Mouse (Mus musculus) embryonic facial prominence, embryonic 13.5 days (tissue): ENCODE data around the gene Gamt. TPM values are rescaled to one million over a fixed set of nuclear protein-coding genes. Genes with fewer than 3 reads are reported as not detected.
"Not testable (repeated sequence)": the region's sequence is repeated elsewhere in the genome, so short reads cannot be mapped to it uniquely, and the experiment has no call there.

Experiments
- ATAC-seq: fragments of 200-750 bp; cut with Nextera tagmentation; 2 replicates; pipeline ENCODE4 v1.8.0; 2017; ENCODE audit warnings: low read depth; ENCODE audit not compliant: insufficient number of reproducible peaks, insufficient read depth, low FRiP score, low TSS enrichment
- H3K27ac ChIP-seq: fragments of 300-500 bp; sonication (generic); 2 replicates; pipeline ENCODE4 v1.5.1; 2015; ENCODE audit warnings: moderate library complexity, mild to moderate bottlenecking, inconsistent platforms
- H3K27me3 ChIP-seq: fragments of 300-500 bp; sonication (generic); 2 replicates; pipeline ENCODE4 v1.6.1; 2015; ENCODE audit warnings: mild to moderate bottlenecking, inconsistent platforms
- H3K36me3 ChIP-seq: fragments of 300-500 bp; sonication (generic); 2 replicates; pipeline ENCODE4 v1.6.1; 2015; ENCODE audit warnings: mild to moderate bottlenecking, inconsistent platforms
- H3K4me1 ChIP-seq: fragments of 300-500 bp; sonication (generic); 2 replicates; pipeline ENCODE4 v1.6.1; 2015; ENCODE audit warnings: inconsistent platforms
- H3K4me2 ChIP-seq: fragments of 300-500 bp; sonication (generic); 2 replicates; pipeline ENCODE4 v1.6.1; 2015; ENCODE audit warnings: moderate library complexity, mild to moderate bottlenecking, inconsistent platforms
- H3K4me3 ChIP-seq: fragments of 300-500 bp; sonication (generic); 2 replicates; pipeline ENCODE4 v1.5.1; 2015; ENCODE audit warnings: mild to moderate bottlenecking, inconsistent platforms
- H3K9ac ChIP-seq: fragments of 300-500 bp; sonication (generic); 2 replicates; pipeline ENCODE4 v1.6.1; 2015; ENCODE audit warnings: mild to moderate bottlenecking, inconsistent platforms
- H3K9me3 ChIP-seq: fragments of 300-500 bp; sonication (generic); 2 replicates; pipeline ENCODE4 v1.6.1; 2016; ENCODE audit warnings: inconsistent platforms
- WGBS: fragments of 180-500 bp; shearing (Covaris S2); methylation state at CpG from one replicate; pipeline ENCODE4 v1.1.7; 2015; ENCODE audit warnings: mixed read lengths; 5-methylcytosine and 5-hydroxymethylcytosine counted together
- polyA plus RNA-seq: library from polyadenylated mRNA; unstranded; fragments of >200 nt; fragmentation: Nextera tagmentation; extraction: Ambion mirVana; gene quantifications from 2 replicates; pipeline ENCODE4 v1.2.1, GENCODE M21; 2015

Gene Gamt
- polyA plus RNA-seq, 1 experiment from 2014 or later = 27.2 TPM

DNA sequence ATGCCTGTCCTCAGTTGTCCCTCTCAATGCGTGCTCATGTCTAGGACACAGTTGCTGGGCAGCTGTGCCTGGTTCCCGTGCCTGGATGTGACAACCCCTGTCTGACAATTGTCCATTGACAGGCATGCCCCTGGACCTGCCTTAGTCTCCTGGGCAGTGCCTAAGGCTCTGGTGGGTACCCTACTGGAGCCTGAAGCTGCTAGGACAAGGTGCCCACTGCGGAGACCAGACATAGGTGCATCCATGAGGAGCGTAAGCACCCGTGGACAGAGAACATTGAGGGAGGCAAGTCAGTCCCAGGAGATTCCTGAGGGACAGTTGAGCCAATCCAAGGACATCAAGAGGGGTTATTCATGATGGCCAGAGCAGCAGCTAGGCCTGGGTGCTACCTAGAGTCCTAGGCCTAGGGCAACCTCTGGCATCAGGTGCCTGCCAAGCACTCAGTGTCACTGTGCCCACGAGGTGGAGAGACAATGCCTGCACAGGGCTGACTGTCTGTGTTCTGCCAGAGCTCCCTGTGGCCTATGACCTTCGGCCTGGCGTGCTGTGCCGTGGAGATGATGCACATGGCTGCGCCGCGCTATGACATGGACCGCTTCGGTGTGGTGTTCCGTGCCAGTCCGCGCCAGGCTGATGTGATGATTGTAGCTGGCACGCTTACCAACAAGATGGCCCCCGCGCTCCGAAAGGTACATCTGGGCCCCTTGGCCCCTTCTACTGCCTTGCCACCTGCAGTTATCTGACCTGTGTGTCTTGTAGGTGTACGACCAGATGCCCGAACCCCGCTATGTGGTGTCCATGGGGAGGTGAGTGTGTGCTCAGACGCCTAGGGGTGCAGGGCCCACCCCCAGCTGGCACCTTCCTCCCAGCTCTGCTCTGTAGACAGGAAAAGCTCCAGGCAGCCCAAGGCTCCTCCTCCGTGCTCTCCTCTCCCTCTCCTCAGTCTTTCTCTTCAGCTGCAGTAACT is 6.2 kb downstream of the Gamt start:
- Histone ChIP-seq H3K4me2 (no peak overlapping the region), H3K9me3 (no peaks in the 10 kb centered on the region), H3K27ac (no peak overlapping the region), H3K36me3 (peaks cover 66% of the 10 kb centered on the region), H3K9ac (no peak overlapping the region), H3K27me3 (no peaks in the 10 kb centered on the region), H3K4me3 (no peak overlapping the region), H3K4me1 (peaks cover 21% of the 10 kb centered on the region)
- WGBS = 95% methylated on average over 26 of the region's 26 CpGs
- no peak for ATAC-seq

DNA sequence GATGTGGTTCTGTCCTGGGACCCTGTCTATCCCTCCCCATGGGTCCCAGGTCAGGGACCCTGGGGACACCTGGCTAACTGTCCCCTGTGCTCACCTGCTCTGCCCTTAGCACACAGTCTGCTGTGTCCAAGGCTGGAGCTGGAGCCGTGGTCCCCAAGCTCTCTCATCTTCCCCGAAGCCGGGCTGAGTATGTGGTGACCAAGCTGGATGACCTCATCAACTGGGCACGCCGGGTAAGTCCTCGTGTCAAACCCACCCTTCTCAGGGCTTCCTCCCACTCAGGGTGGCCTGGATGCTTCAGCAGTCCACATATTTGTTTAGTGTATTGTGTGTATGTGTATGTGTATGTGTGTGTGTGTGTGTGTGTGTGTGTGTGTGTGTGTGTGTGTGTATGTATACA is 7.3 kb downstream of the Gamt start:
- H3K9ac ChIP-seq = no peak overlapping the region
- ATAC-seq = no peak
- H3K4me3 ChIP-seq = no peak overlapping the region
- no peaks in the 10 kb centered on the region for H3K9me3 ChIP-seq
- peaks cover 59% of the 10 kb centered on the region for H3K36me3 ChIP-seq
- 80% methylated on average over 6 of the region's 6 CpGs for WGBS
- H3K4me2 ChIP-seq = no peak overlapping the region
- peaks cover 12% of the 10 kb centered on the region for H3K4me1 ChIP-seq
- H3K27ac ChIP-seq = no peak overlapping the region
- H3K27me3 ChIP-seq = no peaks in the 10 kb centered on the region

DNA sequence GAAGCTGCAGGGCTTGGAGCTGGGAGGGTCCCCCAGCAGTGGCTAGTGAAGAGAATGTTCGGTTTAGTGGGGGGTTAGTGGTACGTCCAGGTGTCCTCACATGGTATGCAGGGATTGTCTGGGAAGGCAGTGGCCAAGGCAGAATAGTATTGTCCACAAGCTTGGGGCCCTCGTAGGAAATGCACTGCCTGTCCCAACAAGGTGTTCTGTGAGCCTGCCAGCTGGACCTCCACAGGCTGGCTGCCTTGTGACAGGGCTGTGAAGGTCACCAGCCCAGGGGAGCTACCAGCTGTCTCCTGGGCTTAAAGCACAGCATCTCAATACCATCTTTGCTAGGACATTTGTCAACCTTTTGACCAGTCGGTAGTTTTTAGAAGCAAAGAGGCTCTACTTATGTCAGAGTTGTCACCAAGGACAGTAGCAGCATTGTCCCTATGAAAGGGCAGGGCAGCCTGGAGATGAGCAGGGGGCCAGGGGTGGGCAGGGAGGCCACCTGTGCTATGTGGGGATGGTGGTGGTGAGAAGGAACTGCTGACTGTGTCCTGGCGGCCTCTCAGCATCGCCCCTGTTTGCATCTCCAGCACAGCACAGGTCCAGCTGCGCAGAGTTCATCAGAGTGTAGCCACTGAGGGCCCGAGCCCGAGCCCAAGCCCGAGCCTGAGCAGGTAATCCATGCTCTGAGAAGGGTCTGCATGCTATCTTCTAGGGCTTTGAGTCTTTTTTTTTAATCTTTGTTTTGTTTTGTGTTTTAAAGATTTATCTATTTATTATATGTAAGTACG is 8.1 kb downstream of the Gamt start:
- WGBS = 95% methylated on average over 11 of the region's 11 CpGs
- H3K9ac ChIP-seq = no peak overlapping the region
- no peaks in the 10 kb centered on the region for H3K9me3 ChIP-seq
- no peak for ATAC-seq
- peaks cover 50% of the 10 kb centered on the region for H3K36me3 ChIP-seq
- no peak overlapping the region for H3K4me3 ChIP-seq
- H3K27me3 ChIP-seq = no peaks in the 10 kb centered on the region
- H3K4me2 ChIP-seq = no peak overlapping the region
- peaks cover 18% of the 10 kb centered on the region for H3K4me1 ChIP-seq
- no peak overlapping the region for H3K27ac ChIP-seq

DNA sequence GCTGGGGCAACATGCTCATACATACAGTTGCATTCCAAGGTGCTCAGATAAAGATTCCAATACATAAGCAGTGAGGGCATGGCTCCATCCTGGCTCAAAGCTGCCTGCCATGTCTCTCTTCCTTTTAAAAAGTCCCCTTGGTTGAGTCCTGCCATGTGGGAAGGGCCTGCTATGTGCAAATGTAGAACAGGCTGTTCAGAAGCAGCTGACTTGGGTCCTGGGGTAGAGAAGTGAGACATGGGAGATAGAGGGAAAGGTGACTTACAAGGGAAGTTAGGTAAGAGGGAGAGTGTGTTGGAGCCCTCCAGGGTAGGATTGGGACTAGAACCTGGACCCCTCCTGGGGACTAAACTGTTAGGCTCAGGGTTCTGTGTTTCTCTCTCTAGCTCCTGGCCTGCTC is 8.8 kb downstream of the Gamt start:
- Histone ChIP-seq H3K4me2 (no peak overlapping the region), H3K4me1 (peaks cover 18% of the 10 kb centered on the region), H3K27ac (no peak overlapping the region), H3K4me3 (no peak overlapping the region), H3K36me3 (peaks cover 45% of the 10 kb centered on the region), H3K9ac (no peak overlapping the region), H3K9me3 (no peaks in the 10 kb centered on the region), H3K27me3 (no peaks in the 10 kb centered on the region)
- ATAC-seq = no peak

DNA sequence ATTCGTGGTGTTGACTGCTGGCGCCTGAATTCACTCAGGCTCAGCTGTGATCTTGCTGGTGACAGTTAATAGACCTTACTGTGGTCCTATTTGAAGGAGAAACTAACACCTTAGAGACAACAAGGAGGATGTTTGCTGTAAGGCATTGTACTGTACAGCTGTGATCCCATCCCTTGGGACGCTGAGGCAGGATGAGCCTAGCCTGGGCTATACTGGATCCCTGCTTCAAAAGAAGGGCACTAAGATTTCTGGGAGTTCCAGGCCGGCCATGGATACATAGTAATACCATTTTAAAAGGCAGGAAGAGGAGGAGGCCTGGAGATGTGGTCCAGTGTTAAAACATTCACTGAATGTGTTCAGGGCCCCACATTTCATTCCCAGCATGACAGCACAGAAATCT is 10.2 kb downstream of the Gamt start:
- peaks cover 21% of the 10 kb centered on the region for H3K4me1 ChIP-seq
- peak overlapping the region; percentile 61 for H3K4me3 ChIP-seq
- no peaks in the 10 kb centered on the region for H3K27me3 ChIP-seq
- H3K9me3 ChIP-seq = no peaks in the 10 kb centered on the region
- H3K36me3 ChIP-seq = peaks cover 31% of the 10 kb centered on the region
- WGBS = 85% methylated on average over 4 of the region's 4 CpGs
- no peak overlapping the region for H3K27ac ChIP-seq
- no peak for ATAC-seq
- H3K4me2 ChIP-seq = peak overlapping the region; percentile 69
- peak overlapping the region; percentile 77 for H3K9ac ChIP-seq

DNA sequence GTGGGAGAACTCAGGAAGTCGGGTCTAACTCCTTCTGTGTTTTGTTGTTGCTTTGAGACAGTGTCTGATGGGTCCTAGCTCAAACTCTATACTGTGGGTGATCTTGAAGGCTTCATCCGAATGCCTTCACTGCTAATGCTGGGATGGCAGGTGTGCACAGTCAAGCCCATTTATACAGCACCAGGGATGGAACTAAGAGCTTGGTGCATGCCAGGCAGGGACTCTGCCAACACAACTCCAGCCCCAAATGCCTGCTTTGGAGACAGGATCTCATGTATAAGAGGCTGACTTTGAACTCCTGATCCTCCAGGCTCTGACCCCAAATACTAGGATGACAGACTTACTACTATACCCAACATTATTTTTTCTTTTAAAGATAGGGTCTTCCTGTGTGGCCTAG is 10.8 kb downstream of the Gamt start:
- ATAC-seq = no peak
- H3K36me3 ChIP-seq = peaks cover 25% of the 10 kb centered on the region
- peak overlapping the region; percentile 89 for H3K27ac ChIP-seq
- H3K4me2 ChIP-seq = peak overlapping the region; percentile 69
- 36% methylated on average over 2 of the region's 2 CpGs for WGBS
- peaks cover 26% of the 10 kb centered on the region for H3K4me1 ChIP-seq
- no peaks in the 10 kb centered on the region for H3K9me3 ChIP-seq
- H3K4me3 ChIP-seq = peak overlapping the region; percentile 61
- no peaks in the 10 kb centered on the region for H3K27me3 ChIP-seq
- peak overlapping the region; percentile 77 for H3K9ac ChIP-seq

DNA sequence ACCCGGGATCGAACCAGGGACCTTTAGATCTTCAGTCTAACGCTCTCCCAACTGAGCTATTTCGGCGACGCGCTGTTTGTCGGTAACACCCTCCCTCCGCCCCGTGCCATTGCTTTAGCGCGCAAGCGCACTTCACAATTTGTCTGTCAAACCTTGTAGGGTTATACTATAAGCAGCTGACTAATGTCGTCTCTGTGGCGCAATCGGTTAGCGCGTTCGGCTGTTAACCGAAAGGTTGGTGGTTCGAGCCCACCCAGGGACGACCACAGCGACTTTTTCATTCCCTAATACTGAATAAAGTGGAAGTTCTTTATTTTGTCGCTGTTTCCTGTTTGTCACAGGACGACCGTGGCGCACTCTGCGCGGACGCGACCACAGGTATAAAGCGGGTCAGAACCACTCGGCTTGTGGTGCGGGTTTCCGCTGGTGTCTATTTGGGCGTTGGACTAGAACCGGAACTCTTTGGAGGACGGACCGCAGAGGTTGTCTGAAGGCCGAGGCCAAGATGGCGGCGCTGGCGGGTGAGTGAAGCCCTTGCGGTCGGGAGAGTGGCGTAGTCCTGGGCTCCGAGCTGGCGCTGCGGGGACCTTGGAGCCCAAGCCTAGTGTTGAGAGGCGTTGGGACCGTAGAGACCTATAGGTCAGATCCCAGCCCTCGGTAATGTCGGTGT is 11.7 kb downstream of the Gamt start, which contains the start of gene Ndufs7:
Ndufs7 (plus strand) TSS at position 151 of the 670 bp plus-strand sequence.
- H3K27me3 ChIP-seq = no peaks in the 10 kb centered on the region
- peak within 1 kb of the TSS; percentile 89 for H3K27ac ChIP-seq
- H3K4me2 ChIP-seq = peak within 1 kb of the TSS; percentile 69
- peak; percentile 88 for ATAC-seq
- H3K9me3 ChIP-seq = no peaks in the 10 kb centered on the region
- H3K36me3 ChIP-seq = peaks cover 23% of the 10 kb centered on the region
- peak within 1 kb of the TSS; percentile 77 for H3K9ac ChIP-seq
- peak within 1 kb of the TSS; percentile 61 for H3K4me3 ChIP-seq
- WGBS = under 1% methylated on average over 53 of the region's 53 CpGs
- peaks cover 27% of the 10 kb centered on the region for H3K4me1 ChIP-seq

DNA sequence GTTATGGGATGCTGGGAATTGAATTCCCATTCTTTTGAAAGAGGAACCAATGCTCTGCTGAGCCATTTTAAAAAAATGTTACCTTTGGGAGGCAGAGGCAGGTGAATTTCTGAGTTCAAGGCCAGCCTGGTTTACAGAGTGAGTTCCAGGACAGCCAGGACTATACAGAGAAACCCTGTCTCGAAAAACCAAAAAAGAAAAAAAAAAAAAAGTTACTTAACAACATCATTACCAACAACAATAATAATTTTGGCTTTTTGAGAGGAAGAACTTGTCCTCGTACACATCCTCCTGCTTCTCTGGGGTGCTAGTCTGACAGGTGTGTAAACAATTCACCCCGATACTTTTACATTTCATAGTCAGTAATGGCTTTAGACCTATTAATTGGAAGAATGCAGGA is 12.4 kb downstream of the Gamt start:
- H3K27me3 ChIP-seq, ATAC-seq, H3K9me3 ChIP-seq, H3K9ac ChIP-seq, H3K27ac ChIP-seq: not testable (repeated sequence)
- WGBS = 49% methylated on average over 3 of the region's 3 CpGs
- Histone ChIP-seq H3K4me3 (peak overlapping the region; percentile 61), H3K4me1 (peaks cover 27% of the 10 kb centered on the region), H3K36me3 (peaks cover 23% of the 10 kb centered on the region), H3K4me2 (peak overlapping the region; percentile 69)

DNA sequence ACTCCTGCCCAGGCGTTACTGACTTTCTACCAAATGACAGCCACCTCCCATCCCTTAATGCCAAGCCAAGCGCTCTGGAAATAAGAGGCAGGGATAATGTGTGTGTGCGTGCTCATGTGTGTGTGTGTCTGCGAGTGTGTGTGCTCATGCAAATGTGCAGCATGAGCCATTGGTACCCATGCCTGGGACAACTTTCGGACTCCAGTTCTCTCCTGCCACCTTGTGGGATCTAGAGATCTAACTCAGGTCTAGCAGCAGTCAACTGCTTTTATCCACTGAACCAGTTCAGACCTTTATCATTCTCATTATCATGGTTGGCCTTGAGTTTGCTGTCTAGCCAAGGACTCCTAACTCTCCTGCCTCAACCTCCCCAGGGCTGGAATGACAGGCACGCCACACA is 13.0 kb downstream of the Gamt start:
- H3K9me3 ChIP-seq = no peaks in the 10 kb centered on the region
- WGBS = 48% methylated on average over 6 of the region's 6 CpGs
- no peaks in the 10 kb centered on the region for H3K27me3 ChIP-seq
- peaks cover 24% of the 10 kb centered on the region for H3K36me3 ChIP-seq
- peak overlapping the region; percentile 69; the same call in 1 of the 2 replicates for H3K4me2 ChIP-seq
- 0 out of 2 replicates have a peak overlapping the region, but pooled peaks have one; percentile 4 for H3K4me3 ChIP-seq
- H3K4me1 ChIP-seq = peaks cover 27% of the 10 kb centered on the region
- no peak overlapping the region for H3K9ac ChIP-seq
- H3K27ac ChIP-seq = no peak overlapping the region
- no peak for ATAC-seq

DNA sequence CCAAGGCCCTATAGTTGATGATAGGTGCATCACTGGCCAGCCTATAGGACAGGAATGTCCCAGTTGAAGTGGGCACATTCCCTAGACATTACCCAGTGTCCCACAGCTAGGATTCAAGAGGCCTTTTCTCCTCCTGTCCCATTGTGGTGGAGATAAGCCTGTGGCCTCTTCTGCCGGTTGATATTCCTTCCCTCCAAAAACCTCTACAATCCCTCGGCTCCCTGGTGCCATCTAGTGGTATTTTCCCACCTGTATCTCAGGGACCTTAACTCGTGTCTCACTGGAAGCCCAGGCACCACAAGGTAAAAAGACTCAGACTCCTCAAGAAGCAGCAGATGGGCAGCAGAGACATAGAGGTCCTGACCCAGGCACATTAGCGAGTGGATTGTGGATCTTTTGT is 15.2 kb downstream of the Gamt start:
- Histone ChIP-seq H3K27me3 (no peaks in the 10 kb centered on the region), H3K36me3 (peaks cover 42% of the 10 kb centered on the region), H3K4me2 (no peak overlapping the region), H3K9ac (peak overlapping the region; percentile 58; the same call in 1 of the 2 replicates), H3K4me3 (no peak overlapping the region), H3K9me3 (no peaks in the 10 kb centered on the region), H3K27ac (no peak overlapping the region), H3K4me1 (peaks cover 28% of the 10 kb centered on the region)
- no peak for ATAC-seq
- 2% methylated on average over 4 of the region's 4 CpGs for WGBS

DNA sequence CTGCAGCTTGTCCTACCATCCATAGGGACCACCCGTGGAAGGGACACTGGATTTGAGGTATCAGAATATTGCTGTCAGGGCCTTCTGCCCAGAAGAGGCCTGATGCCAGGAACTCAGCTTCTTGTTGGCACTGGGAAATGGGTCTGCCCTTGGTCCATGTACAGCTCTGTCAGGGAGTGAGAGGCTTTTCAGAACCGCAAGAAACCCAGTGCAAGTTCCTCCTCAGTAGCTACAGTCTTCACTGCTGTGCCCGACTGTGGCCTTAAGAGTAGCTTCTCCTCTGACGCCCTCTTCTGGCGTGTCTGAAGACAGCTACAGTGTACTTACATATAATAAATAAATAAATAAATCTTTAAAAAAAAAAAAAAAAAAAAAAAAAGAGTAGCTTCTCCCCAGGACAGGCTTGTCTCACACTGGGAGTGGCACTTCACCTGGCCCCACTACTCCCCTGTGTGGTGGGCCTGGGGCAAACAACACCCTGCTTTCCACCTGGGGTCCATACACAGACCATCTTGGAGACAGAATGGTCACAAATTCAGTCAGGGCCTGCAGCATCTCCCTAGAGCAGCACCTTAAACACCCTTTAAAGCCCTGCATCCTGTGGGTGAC is 15.9 kb downstream of the Gamt start:
- no peaks in the 10 kb centered on the region for H3K9me3 ChIP-seq
- no peaks in the 10 kb centered on the region for H3K27me3 ChIP-seq
- 35% methylated on average over 5 of the region's 5 CpGs for WGBS
- H3K27ac ChIP-seq = 0 out of 2 replicates have a peak overlapping the region, but pooled peaks have one; percentile 28
- no peak overlapping the region for H3K4me2 ChIP-seq
- no peak overlapping the region for H3K4me3 ChIP-seq
- no peak for ATAC-seq
- H3K4me1 ChIP-seq = peaks cover 21% of the 10 kb centered on the region
- H3K9ac ChIP-seq = peak overlapping the region; percentile 58; the same call in 1 of the 2 replicates
- H3K36me3 ChIP-seq = peaks cover 49% of the 10 kb centered on the region
